Mouse (Mus musculus): Measurements from ENCODE around the gene Arap1. TPM values are rescaled to one million over a fixed set of nuclear protein-coding genes. Genes with fewer than 3 reads are reported as not detected.

Gene Arap1
- polyA plus RNA-seq, 1 experiment: 16.3 TPM

DNA sequence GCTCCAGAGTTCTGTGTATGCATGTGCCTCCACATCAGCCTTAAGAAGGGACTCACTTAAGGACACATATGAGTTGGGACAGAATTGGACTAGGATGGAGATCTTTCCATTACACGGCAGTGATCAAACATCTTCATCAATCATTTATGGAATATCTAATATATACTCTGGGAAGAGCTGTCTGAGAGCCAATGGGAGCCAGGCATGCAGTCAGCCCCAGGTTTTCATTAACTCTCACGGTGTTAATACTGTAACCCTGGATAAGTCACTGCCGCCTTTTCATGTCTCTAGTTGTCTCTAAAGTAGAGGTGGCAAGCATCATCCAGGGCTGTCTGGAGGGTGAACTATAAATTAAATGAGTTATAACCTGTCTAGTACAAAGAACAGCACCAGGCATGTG lies 34.8 kb upstream of the Arap1 start:
- no peak overlapping the region for H3K27ac ChIP-seq (ENCODE audit: insufficient read depth, low read length)
- TF ChIP-seq CTCF (IDR thresholded peaks at IDR 0.05; ENCODE audit: extremely low read depth, insufficient read depth, low read length) (no peak), POLR2A (IDR thresholded peaks at IDR 0.05; ENCODE audit: extremely low read depth, insufficient read depth, low read length) (no peak)

DNA sequence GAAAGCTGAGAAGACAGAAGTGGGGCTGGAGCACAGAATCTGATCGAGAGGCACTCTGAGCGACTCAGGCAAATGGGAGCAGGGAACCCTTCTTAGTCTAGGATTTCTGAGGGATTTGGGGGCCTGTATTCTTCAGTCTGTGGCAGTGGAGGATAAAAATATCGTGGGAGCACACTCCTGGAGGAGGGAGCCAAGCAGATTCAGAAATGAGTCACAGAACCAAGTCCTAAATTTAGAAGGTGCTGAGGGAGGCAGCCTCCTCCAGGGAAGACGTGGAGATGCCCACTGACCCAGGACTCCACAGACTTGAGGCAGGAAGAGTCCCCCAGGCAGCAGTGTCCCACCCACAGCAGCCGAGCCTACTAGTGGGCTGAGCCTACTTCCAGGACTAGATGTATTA lies 33.5 kb upstream of the Arap1 start:
- TF ChIP-seq POLR2A (IDR thresholded peaks at IDR 0.05; ENCODE audit: extremely low read depth, insufficient read depth, low read length) (no peak), CTCF (IDR thresholded peaks at IDR 0.05; ENCODE audit: extremely low read depth, insufficient read depth, low read length) (no peak)
- Histone ChIP-seq H3K4me1 (ENCODE audit: control insufficient read depth, insufficient read depth, low read length) (peaks cover 9% of the 10 kb centered on the region), H3K27ac (ENCODE audit: insufficient read depth, low read length) (peak overlapping the region; percentile 40), H3K4me3 (ENCODE audit: insufficient read depth, low read length) (no peak overlapping the region)

More for the DNA sequence above, 34.8 kb upstream of the Arap1 start:
- Histone ChIP-seq H3K4me3 (ENCODE audit: insufficient read depth, low read length) (no peak overlapping the region), H3K4me1 (ENCODE audit: control insufficient read depth, insufficient read depth, low read length) (peaks cover 9% of the 10 kb centered on the region)

DNA sequence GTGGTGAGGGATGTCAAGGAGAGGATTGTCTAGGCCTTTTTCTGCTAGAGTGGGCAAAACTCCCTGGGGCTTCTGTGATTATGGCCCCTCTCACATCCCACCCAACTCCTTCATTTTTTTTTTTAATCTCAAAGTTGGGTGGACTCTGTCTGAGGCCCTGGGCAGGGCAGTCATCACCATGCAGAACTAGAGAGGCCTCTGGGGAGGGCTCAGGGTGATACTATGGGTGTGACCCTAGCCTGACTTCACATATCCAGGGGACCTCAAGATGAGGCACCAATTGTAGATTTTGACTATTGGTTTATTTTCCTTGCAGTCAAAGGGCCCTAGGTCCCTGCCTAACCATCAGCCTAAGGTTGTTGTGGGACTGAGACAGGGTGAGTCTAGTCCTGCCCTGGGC lies 32.2 kb upstream of the Arap1 start:
- Histone ChIP-seq H3K27ac (ENCODE audit: insufficient read depth, low read length) (no peak overlapping the region), H3K4me3 (ENCODE audit: insufficient read depth, low read length) (no peak overlapping the region), H3K4me1 (ENCODE audit: control insufficient read depth, insufficient read depth, low read length) (peaks cover 9% of the 10 kb centered on the region)
- TF ChIP-seq CTCF (IDR thresholded peaks at IDR 0.05; ENCODE audit: extremely low read depth, insufficient read depth, low read length) (no peak), POLR2A (IDR thresholded peaks at IDR 0.05; ENCODE audit: extremely low read depth, insufficient read depth, low read length) (no peak)

- H3K4me1 ChIP-seq (ENCODE audit: control insufficient read depth, insufficient read depth, low read length): peaks cover 9% of the 10 kb centered on the region
- H3K4me3 ChIP-seq (ENCODE audit: insufficient read depth, low read length): no peak overlapping the region
- H3K27ac ChIP-seq (ENCODE audit: insufficient read depth, low read length): no peak overlapping the region
- TF ChIP-seq POLR2A (IDR thresholded peaks at IDR 0.05; ENCODE audit: extremely low read depth, insufficient read depth, low read length) (no peak), CTCF (IDR thresholded peaks at IDR 0.05; ENCODE audit: extremely low read depth, insufficient read depth, low read length) (no peak)
These were observed 31.3 kb upstream of the Arap1 start for GRCm38 (mm10) chr7:101316591-101317001.

DNA sequence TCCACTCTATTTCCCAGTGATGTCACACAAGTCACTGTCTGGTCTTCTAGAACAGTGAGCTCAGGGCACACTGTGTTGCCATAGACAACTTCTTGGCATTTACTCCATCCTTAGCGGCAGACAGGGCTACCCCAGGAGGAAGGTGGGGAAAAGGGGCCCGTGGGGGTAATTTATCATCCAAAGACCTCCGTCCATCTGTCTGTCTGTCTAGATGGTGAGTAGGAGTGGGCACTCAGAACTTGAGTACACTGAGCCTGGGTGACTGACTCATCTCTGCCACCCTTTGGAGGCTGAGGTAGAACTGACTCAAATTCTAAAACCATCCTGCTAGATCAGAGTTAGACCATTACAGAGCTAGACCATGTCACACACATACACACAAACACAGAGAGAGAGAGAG lies 30.9 kb upstream of the Arap1 start, which contains the start of gene Stard10:
TSS of gene Stard10 (plus strand) at position 73 of the 400 bp plus-strand sequence.
- peaks cover 11% of the 10 kb centered on the region for H3K4me1 ChIP-seq (ENCODE audit: control insufficient read depth, insufficient read depth, low read length)
- TF ChIP-seq POLR2A (IDR thresholded peaks at IDR 0.05; ENCODE audit: extremely low read depth, insufficient read depth, low read length): no peak
- TF ChIP-seq CTCF (IDR thresholded peaks at IDR 0.05; ENCODE audit: extremely low read depth, insufficient read depth, low read length): no peak
- no peak within 1 kb of the TSS for H3K27ac ChIP-seq (ENCODE audit: insufficient read depth, low read length)
- H3K4me3 ChIP-seq (ENCODE audit: insufficient read depth, low read length): no peak within 1 kb of the TSS

- peaks cover 18% of the 10 kb centered on the region for H3K4me1 ChIP-seq (ENCODE audit: control insufficient read depth, insufficient read depth, low read length)
- no peak overlapping the region for H3K27ac ChIP-seq (ENCODE audit: insufficient read depth, low read length)
- H3K4me3 ChIP-seq (ENCODE audit: insufficient read depth, low read length): no peak overlapping the region
- no peak for TF ChIP-seq CTCF (IDR thresholded peaks at IDR 0.05; ENCODE audit: extremely low read depth, insufficient read depth, low read length)
- TF ChIP-seq POLR2A (IDR thresholded peaks at IDR 0.05; ENCODE audit: extremely low read depth, insufficient read depth, low read length): no peak
These were observed 29.0 kb upstream of the Arap1 start for GRCm38 (mm10) chr7:101318848-101319247.

DNA sequence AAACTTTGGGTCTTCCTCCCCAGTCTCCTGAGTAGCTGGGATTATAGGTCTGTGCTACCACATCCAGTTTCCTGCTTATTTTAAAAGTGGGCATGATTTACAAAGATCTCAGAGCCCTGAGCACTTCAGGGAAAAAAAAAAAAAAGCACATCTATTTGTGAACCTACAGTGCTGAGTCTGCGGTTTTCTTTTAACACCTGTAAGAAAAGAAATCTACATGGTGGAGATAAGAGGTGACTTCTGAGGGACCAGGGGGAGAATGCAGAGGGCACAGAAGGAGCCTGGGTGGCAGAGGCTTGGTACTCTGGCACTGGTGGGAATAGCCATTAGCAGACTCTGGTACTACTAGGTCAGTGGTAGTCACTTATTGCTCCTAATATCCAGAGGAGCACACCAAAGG lies 28.1 kb upstream of the Arap1 start:
- Histone ChIP-seq H3K4me1 (ENCODE audit: control insufficient read depth, insufficient read depth, low read length) (peaks cover 14% of the 10 kb centered on the region), H3K27ac (ENCODE audit: insufficient read depth, low read length) (no peak overlapping the region), H3K4me3 (ENCODE audit: insufficient read depth, low read length) (no peak overlapping the region)
- TF ChIP-seq CTCF (IDR thresholded peaks at IDR 0.05; ENCODE audit: extremely low read depth, insufficient read depth, low read length) (no peak), POLR2A (IDR thresholded peaks at IDR 0.05; ENCODE audit: extremely low read depth, insufficient read depth, low read length) (no peak)

DNA sequence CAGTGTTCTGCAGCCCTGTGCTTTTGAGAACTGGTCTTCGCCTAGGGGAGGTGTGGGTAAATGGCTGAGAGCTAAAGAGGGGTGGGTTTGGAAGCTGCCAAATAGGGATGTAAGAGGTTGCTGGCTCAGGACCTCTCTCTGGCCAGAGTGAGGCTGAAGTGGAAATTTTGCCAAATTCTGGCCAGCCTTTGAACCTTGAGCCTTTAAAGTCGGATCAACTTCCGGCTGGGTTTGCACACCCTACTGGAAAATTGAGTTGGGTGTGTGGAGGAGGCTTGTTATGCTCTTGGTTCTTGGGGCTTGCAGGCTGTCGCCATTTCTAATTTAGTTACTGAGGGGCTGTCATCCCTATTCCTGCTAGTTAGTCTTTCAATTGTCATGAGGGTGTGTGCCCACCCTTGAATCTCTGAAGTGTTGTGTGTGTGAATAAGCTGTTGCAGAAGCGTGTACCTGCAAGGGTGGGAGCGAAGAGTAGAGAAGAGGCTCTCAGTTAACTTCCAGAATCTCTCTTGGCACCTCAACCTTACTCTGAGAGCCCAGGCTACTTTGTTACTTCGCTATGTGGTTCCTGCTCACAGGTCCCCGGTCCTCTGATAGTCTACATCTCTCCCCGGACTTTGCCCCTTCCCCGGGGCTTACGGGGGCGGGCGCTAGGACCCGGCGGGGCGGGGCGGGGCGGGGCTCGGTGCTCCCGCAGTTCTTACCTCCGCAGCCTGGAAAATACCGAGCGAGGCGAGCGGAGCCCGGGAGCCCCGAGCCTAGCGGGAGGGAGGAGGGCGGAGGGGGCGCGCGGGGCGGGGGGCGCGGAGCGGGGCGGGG lies 27.3 kb upstream of the Arap1 start:
- peaks cover 9% of the 10 kb centered on the region for H3K4me1 ChIP-seq (ENCODE audit: control insufficient read depth, insufficient read depth, low read length)
- peak overlapping the region; percentile 77 for H3K4me3 ChIP-seq (ENCODE audit: insufficient read depth, low read length)
- no peak overlapping the region for H3K27ac ChIP-seq (ENCODE audit: insufficient read depth, low read length)
- TF ChIP-seq CTCF (IDR thresholded peaks at IDR 0.05; ENCODE audit: extremely low read depth, insufficient read depth, low read length): no peak
- no peak for TF ChIP-seq POLR2A (IDR thresholded peaks at IDR 0.05; ENCODE audit: extremely low read depth, insufficient read depth, low read length)

DNA sequence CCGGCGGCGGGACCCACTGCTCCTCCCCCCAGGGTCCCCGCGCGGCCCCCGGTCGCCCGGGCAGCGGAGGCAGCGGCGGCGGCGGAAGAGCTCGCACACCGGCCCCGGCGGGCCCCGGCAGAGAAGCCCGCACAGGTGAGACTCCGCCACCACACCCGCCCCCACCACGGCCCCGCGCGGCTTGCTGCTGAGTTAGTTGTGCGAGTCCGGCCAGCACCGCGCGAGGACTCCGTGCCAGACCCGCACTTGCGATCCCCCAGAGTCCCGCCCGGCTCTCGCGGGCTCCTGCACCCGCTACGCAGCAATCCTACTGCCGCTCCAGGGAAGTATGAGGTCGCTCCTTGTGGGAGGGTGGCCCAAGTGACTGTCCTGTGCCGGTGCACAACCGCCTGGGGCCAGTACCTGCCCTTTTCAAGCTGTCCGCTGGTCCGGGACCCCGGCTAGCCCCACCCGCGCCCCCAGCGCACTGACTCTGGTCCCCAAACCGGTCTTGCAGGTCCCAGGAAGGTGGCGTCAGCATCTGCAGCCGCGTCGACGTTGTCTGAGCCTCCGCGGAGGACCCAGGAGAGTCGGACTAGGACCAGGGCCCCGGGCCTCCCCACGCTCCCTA lies 26.5 kb upstream of the Arap1 start:
- Histone ChIP-seq H3K4me3 (ENCODE audit: insufficient read depth, low read length) (peak overlapping the region; percentile 77), H3K4me1 (ENCODE audit: control insufficient read depth, insufficient read depth, low read length) (peaks cover 9% of the 10 kb centered on the region), H3K27ac (ENCODE audit: insufficient read depth, low read length) (no peak overlapping the region)
- TF ChIP-seq CTCF (IDR thresholded peaks at IDR 0.05; ENCODE audit: extremely low read depth, insufficient read depth, low read length) (no peak), POLR2A (IDR thresholded peaks at IDR 0.05; ENCODE audit: extremely low read depth, insufficient read depth, low read length) (no peak)

DNA sequence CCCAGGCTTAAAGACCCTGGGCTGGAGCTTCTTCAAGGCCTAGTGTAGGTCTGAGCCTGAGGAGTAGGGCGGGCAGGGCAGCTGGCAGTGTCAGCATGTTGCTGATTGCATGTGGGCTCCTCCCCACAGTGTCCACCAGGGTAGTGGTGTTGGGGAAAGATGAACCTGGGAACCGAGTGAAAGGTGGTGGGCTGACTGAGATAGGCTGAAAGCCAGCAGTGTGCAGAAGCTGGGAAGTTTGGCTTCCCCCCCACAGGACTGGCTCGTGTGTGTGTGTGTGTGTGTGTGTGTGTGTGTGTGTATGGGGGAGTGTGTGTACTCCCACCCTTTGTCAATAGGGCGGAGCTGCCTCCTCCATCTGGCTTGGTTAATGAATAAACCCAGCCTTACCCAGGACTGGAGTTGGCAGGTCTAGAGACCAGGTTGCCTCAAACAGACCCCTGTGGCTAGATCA lies 24.7 kb upstream of the Arap1 start:
- Histone ChIP-seq H3K4me3 (ENCODE audit: insufficient read depth, low read length) (peak overlapping the region; percentile 77), H3K27ac (ENCODE audit: insufficient read depth, low read length) (no peak overlapping the region), H3K4me1 (ENCODE audit: control insufficient read depth, insufficient read depth, low read length) (peaks cover 9% of the 10 kb centered on the region)
- no peak for TF ChIP-seq POLR2A (IDR thresholded peaks at IDR 0.05; ENCODE audit: extremely low read depth, insufficient read depth, low read length)
- no peak for TF ChIP-seq CTCF (IDR thresholded peaks at IDR 0.05; ENCODE audit: extremely low read depth, insufficient read depth, low read length)
